Mouse (Mus musculus) spleen, adult 2 months (tissue): ENCODE data around the gene Gm37240. TPM values are rescaled to one million over a fixed set of nuclear protein-coding genes. Genes with fewer than 3 reads are reported as not detected.

Source experiments
- DNase-seq, 2 experiments: peaks; one replicate each; pipeline versions ENCODE4 v3.0.0 to v3.0.0-alpha.2; 2012 to 2021; ENCODE audit warnings: low spot score in 2 of 2, low read depth in 1 of 2
- H3K27ac ChIP-seq: fragments of 200-500 bp; 2 replicates; pipeline ENCODE4 v1.5.1; 2012; ENCODE audit warnings: low read length, inconsistent platforms; ENCODE audit not compliant: insufficient read depth
- H3K27me3 ChIP-seq: fragments of 200-500 bp; 2 replicates; pipeline ENCODE4 v1.6.1; 2012; ENCODE audit warnings: mild to moderate bottlenecking, moderate library complexity, low read length, inconsistent platforms; ENCODE audit not compliant: control insufficient read depth, insufficient read depth
- H3K36me3 ChIP-seq: fragments of 200-500 bp; 2 replicates; pipeline ENCODE4 v1.6.1; 2012; ENCODE audit warnings: mild to moderate bottlenecking, low read length, inconsistent platforms; ENCODE audit not compliant: control insufficient read depth, insufficient read depth
- H3K4me1 ChIP-seq: fragments of 200-500 bp; 2 replicates; pipeline ENCODE4 v1.6.1; 2011; ENCODE audit warnings: inconsistent platforms; ENCODE audit not compliant: control insufficient read depth, insufficient read depth, insufficient read length
- H3K4me3 ChIP-seq: fragments of 200-500 bp; 2 replicates; pipeline ENCODE4 v1.5.1; 2011; ENCODE audit warnings: mild to moderate bottlenecking, inconsistent platforms; ENCODE audit not compliant: insufficient read depth, insufficient read length; ENCODE audit errors: extremely low read depth
- CTCF ChIP-seq: fragments of 200-500 bp; IDR thresholded peaks from 2 replicates; pipeline ENCODE4 v1.5.1; 2011; ENCODE audit warnings: mild to moderate bottlenecking, inconsistent platforms; ENCODE audit not compliant: insufficient read depth, insufficient read length, insufficient replicate concordance; ENCODE audit errors: extremely low read depth
- POLR2A ChIP-seq: fragments of 200-500 bp; IDR thresholded peaks from 2 replicates; pipeline ENCODE4 v1.6.1; 2011; ENCODE audit warnings: low read depth, low read length, inconsistent platforms
- WGBS: fragments of 180-500 bp; shearing (Covaris S2); methylation state at CpG from one replicate; pipeline ENCODE4 v1.1.7; 2018; 5-methylcytosine and 5-hydroxymethylcytosine counted together
- polyA plus RNA-seq: library from polyadenylated mRNA; depleted of rRNA; stranded (reverse); fragments of >200 nt; gene quantifications from 2 replicates; pipeline ENCODE4 v1.2.3, GENCODE M21; 2012

The Gm37240 gene
- polyA plus RNA-seq, 1 experiment = 1.1 TPM

GRCm38 (mm10) chr3:85677133-85677532 is 210.2 kb downstream of the Gm37240 start:
- Histone ChIP-seq H3K4me3 (no peak overlapping the region), H3K27ac (no peak overlapping the region), H3K4me1 (no peaks in the 10 kb centered on the region), H3K36me3 (no peaks in the 10 kb centered on the region), H3K27me3 (no peaks in the 10 kb centered on the region)
- DNase-seq = no peak
- no peak for TF ChIP-seq POLR2A
- TF ChIP-seq CTCF = no peak
- WGBS = 82% methylated on average over 8 of the region's 8 CpGs

GRCm38 (mm10) chr3:85669844-85670243 is 217.5 kb downstream of the Gm37240 start:
- WGBS = 87% methylated on average over 6 of the region's 6 CpGs
- no peak for DNase-seq
- H3K27ac ChIP-seq = no peak overlapping the region
- no peaks in the 10 kb centered on the region for H3K27me3 ChIP-seq
- no peak for TF ChIP-seq CTCF
- no peak for TF ChIP-seq POLR2A
- no peaks in the 10 kb centered on the region for H3K4me1 ChIP-seq
- H3K36me3 ChIP-seq = no peaks in the 10 kb centered on the region
- H3K4me3 ChIP-seq = no peak overlapping the region

GRCm38 (mm10) chr3:85667683-85668082 is 219.6 kb downstream of the Gm37240 start:
- Histone ChIP-seq H3K4me1 (no peaks in the 10 kb centered on the region), H3K27me3 (no peaks in the 10 kb centered on the region), H3K27ac (no peak overlapping the region), H3K36me3 (no peaks in the 10 kb centered on the region), H3K4me3 (no peak overlapping the region)
- DNase-seq = no peak
- TF ChIP-seq CTCF (no peak), POLR2A (no peak)
- 93% methylated on average over 6 of the region's 6 CpGs for WGBS

GRCm38 (mm10) chr3:85666736-85667135 is 220.6 kb downstream of the Gm37240 start:
- DNase-seq = no peak
- TF ChIP-seq POLR2A = no peak
- no peak for TF ChIP-seq CTCF
- 86% methylated on average over 12 of the region's 12 CpGs for WGBS
- H3K36me3 ChIP-seq = no peaks in the 10 kb centered on the region
- H3K4me3 ChIP-seq = no peak overlapping the region
- H3K4me1 ChIP-seq = no peaks in the 10 kb centered on the region
- no peak overlapping the region for H3K27ac ChIP-seq
- H3K27me3 ChIP-seq = no peaks in the 10 kb centered on the region

- no peak for TF ChIP-seq CTCF
- no peak for TF ChIP-seq POLR2A
These were observed 221.2 kb downstream of the Gm37240 start for GRCm38 (mm10) chr3:85666166-85666565.

GRCm38 (mm10) chr3:85664591-85665171 is 222.6 kb downstream of the Gm37240 start:
- no peaks in the 10 kb centered on the region for H3K36me3 ChIP-seq
- no peak overlapping the region for H3K27ac ChIP-seq
- no peaks in the 10 kb centered on the region for H3K27me3 ChIP-seq
- H3K4me3 ChIP-seq = no peak overlapping the region
- WGBS = 87% methylated on average over 10 of the region's 10 CpGs
- no peak for DNase-seq
- no peaks in the 10 kb centered on the region for H3K4me1 ChIP-seq
- TF ChIP-seq CTCF (no peak), POLR2A (no peak)

More at GRCm38 (mm10) chr3:85666166-85666565, 221.2 kb downstream of the Gm37240 start:
- Histone ChIP-seq H3K36me3 (no peaks in the 10 kb centered on the region), H3K4me3 (no peak overlapping the region), H3K27ac (no peak overlapping the region), H3K27me3 (no peaks in the 10 kb centered on the region), H3K4me1 (no peaks in the 10 kb centered on the region)
- WGBS = 79% methylated on average over 3 of the region's 3 CpGs
- DNase-seq = no peak

- DNase-seq = no peak
- H3K27me3 ChIP-seq = no peaks in the 10 kb centered on the region
- H3K36me3 ChIP-seq = no peaks in the 10 kb centered on the region
- 84% methylated on average over 5 of the region's 5 CpGs for WGBS
- H3K4me3 ChIP-seq = no peak overlapping the region
- H3K4me1 ChIP-seq = no peaks in the 10 kb centered on the region
- no peak for TF ChIP-seq CTCF
- H3K27ac ChIP-seq = no peak overlapping the region
These were observed 223.5 kb downstream of the Gm37240 start for GRCm38 (mm10) chr3:85663826-85664225.
